Mouse (Mus musculus) G1E (cell line): ENCODE measurements around the gene Chrm2. TPM values are rescaled to one million over a fixed set of nuclear protein-coding genes. Genes with fewer than 3 reads are reported as not detected.

Source experiments
- ATAC-seq: 2 replicates; pipeline ENCODE4 v1.8.0; 2016; ENCODE audit warnings: mild to moderate bottlenecking; ENCODE audit not compliant: insufficient number of reproducible peaks, poor library complexity, low FRiP score, severe bottlenecking; ENCODE audit errors: extremely low read depth
- DNase-seq: peaks from one replicate; pipeline ENCODE4 v3.0.0; 2012; ENCODE audit warnings: low spot score
- H3K27me3 ChIP-seq: 2 replicates; pipeline ENCODE4 v1.6.1; 2012; ENCODE audit warnings: mild to moderate bottlenecking, low read length, inconsistent platforms; ENCODE audit not compliant: insufficient read depth
- H3K36me3 ChIP-seq: replicated peaks from 2 replicates; pipeline ENCODE3; 2012; ENCODE audit warnings: mild to moderate bottlenecking, inconsistent platforms
- H3K4me1 ChIP-seq: 2 replicates; pipeline ENCODE4 v1.6.1; 2012; ENCODE audit warnings: low read depth, low read length, inconsistent platforms, mixed read lengths; ENCODE audit not compliant: insufficient read depth
- H3K4me3 ChIP-seq: 2 replicates; pipeline ENCODE4 v1.5.1; 2012; ENCODE audit warnings: low read depth, mild to moderate bottlenecking, inconsistent platforms, low read length, moderate library complexity, mixed read lengths
- H3K9me3 ChIP-seq: replicated peaks from 2 replicates; pipeline ENCODE4 v1.6.1; 2012; ENCODE audit warnings: inconsistent platforms
- CTCF ChIP-seq: IDR thresholded peaks from 2 replicates; pipeline ENCODE4 v1.5.1; 2012; ENCODE audit warnings: low read depth, low read length, inconsistent platforms, mixed read lengths
- GATA1 ChIP-seq: IDR thresholded peaks from 2 replicates; pipeline ENCODE4 v1.6.1; 2012; ENCODE audit warnings: borderline replicate concordance, low read length, inconsistent platforms, mixed read lengths
- GATA2 ChIP-seq: IDR thresholded peaks from 2 replicates; pipeline ENCODE4 v1.6.1; 2012; ENCODE audit warnings: low read depth, low read length, inconsistent platforms, borderline replicate concordance
- POLR2AphosphoS5 ChIP-seq: IDR thresholded peaks from 2 replicates; pipeline ENCODE4 v1.6.1; 2012; ENCODE audit warnings: low read depth, low read length, inconsistent platforms; ENCODE audit not compliant: insufficient replicate concordance
- TAL1 ChIP-seq: conservative IDR thresholded peaks from 2 replicates; pipeline ENCODE4 v1.6.1; 2012; ENCODE audit warnings: low read depth, low read length, inconsistent platforms, mixed read lengths
- polyA plus RNA-seq: library from polyadenylated mRNA; stranded (reverse); fragments of >175 nt; gene quantifications from 2 replicates; pipeline ENCODE4 v1.2.3, GENCODE M21; 2012
- total RNA-seq, 2 experiments: library from RNA; stranded (forward) in 1 of 2; stranded (reverse) in 1 of 2; fragments of 200-1000 nt in 1 of 2; fragments of >200 nt in 1 of 2; fragmentation: Nextera tagmentation in 1 of 2; gene quantifications; 2 replicates each; pipeline ENCODE4 v1.2.3; 2014 to 2017

Gene Chrm2
- not detected in 2 replicates for total RNA-seq (2014; fragmentation: Nextera tagmentation)
- 0.06 and 0.11 TPM in 2 replicates for total RNA-seq (2017)
- not detected in 2 replicates for polyA plus RNA-seq

DNA sequence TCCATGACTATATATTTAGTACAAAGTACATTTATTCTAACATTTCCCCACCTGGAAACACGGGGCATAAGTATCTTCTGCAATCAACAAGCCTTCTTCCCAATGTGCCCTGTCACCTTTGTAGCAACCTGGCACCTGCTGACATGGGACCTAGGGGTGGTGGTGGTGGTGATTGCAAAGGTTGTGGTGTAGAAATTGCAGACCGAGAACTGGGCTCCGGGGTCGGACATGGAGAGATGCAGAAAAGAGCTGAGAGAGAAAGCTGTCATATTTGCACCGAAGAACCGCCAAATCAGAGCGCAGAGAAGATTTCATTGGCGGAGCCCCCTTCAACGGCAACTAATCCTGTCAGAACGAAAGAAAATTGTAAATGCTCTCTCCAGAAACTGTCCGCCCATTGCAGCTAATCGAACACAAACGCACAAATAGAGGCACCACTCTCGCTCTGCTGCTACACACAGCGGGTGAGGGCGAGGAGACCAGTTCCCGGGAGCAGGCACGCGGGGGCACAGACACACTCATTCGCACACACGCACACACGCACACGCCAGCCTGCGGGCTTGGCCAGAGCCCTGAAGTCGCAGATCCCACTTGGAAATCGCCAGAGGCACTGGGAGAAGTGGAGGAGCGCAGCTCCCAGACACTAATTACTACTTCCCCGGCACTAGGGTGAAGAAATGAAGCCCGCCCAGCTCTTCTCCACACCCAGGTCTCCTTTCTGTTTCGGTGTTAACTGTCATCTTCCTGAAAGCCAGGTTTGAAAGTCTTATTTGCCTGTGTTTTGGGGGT lies at the start of gene Chrm2:
Gene Chrm2, plus strand, starts transcription at position 473 of the 789 bp plus-strand sequence.
- Histone ChIP-seq H3K27me3 (no peaks in the 10 kb centered on the region), H3K4me1 (no peaks in the 10 kb centered on the region), H3K4me3 (no peak within 1 kb of the TSS), H3K36me3 (no peaks in the 10 kb centered on the region), H3K9me3 (peaks cover 8% of the 10 kb centered on the region)
- DNase-seq = no peak
- no peak for ATAC-seq
- TF ChIP-seq TAL1 (no peak), POLR2AphosphoS5 (no peak), GATA1 (no peak), GATA2 (no peak), CTCF (no peak)

GRCm38 (mm10) chr6:36373983-36374382 lies 13.9 kb upstream of the Chrm2 start:
- DNase-seq (no peak), ATAC-seq (no peak)
- no peaks in the 10 kb centered on the region for H3K27me3 ChIP-seq
- H3K4me1 ChIP-seq = no peaks in the 10 kb centered on the region
- TF ChIP-seq GATA2 = no peak
- no peak for TF ChIP-seq GATA1
- TF ChIP-seq CTCF = no peak
- TF ChIP-seq POLR2AphosphoS5 = no peak
- TF ChIP-seq TAL1 = no peak
- H3K4me3 ChIP-seq = no peak overlapping the region
- no peaks in the 10 kb centered on the region for H3K36me3 ChIP-seq
- H3K9me3 ChIP-seq = no peaks in the 10 kb centered on the region

GRCm38 (mm10) chr6:36377936-36378335 lies 9.9 kb upstream of the Chrm2 start:
- no peak overlapping the region for H3K4me3 ChIP-seq
- H3K4me1 ChIP-seq = no peaks in the 10 kb centered on the region
- H3K27me3 ChIP-seq = no peaks in the 10 kb centered on the region
- ATAC-seq (no peak), DNase-seq (no peak)
- H3K9me3 ChIP-seq = no peaks in the 10 kb centered on the region
- TF ChIP-seq POLR2AphosphoS5 = no peak
- TF ChIP-seq GATA2 = no peak
- no peak for TF ChIP-seq CTCF
- no peak for TF ChIP-seq GATA1
- TF ChIP-seq TAL1 = no peak
- H3K36me3 ChIP-seq = no peaks in the 10 kb centered on the region

DNA sequence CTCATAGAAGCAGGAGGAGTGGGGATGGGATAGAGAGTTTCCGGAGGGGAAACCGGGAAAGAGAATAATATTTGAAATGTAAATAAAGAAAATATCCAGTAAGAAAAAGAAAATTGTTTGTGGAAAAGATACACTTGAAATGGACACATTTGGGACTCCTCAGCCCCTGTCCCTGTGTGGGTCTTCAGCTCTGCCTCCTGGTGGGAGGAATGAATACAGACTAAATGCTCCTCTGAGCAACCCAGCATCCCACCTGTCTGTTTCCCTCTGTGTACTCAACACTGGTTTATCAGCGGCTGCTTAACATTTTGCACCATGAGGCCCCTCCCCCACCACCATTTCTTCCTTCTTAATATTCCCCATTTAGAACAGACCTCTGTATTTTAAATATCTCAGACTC lies 3.8 kb upstream of the Chrm2 start:
- H3K9me3 ChIP-seq = peaks cover 6% of the 10 kb centered on the region
- H3K27me3 ChIP-seq = no peaks in the 10 kb centered on the region
- H3K4me1 ChIP-seq = no peaks in the 10 kb centered on the region
- TF ChIP-seq POLR2AphosphoS5 (no peak), GATA2 (no peak), CTCF (no peak), GATA1 (no peak)
- DNase-seq (no peak), ATAC-seq (no peak)
- H3K36me3 ChIP-seq = no peaks in the 10 kb centered on the region
- no peak overlapping the region for H3K4me3 ChIP-seq

GRCm38 (mm10) chr6:36388401-36389259 lies 746 bp downstream of the Chrm2 start:
- Histone ChIP-seq H3K27me3 (no peaks in the 10 kb centered on the region), H3K36me3 (no peaks in the 10 kb centered on the region), H3K4me1 (no peaks in the 10 kb centered on the region), H3K4me3 (no peak overlapping the region), H3K9me3 (peaks cover 8% of the 10 kb centered on the region)
- TF ChIP-seq GATA1 (no peak), CTCF (no peak), TAL1 (no peak), POLR2AphosphoS5 (no peak), GATA2 (no peak)
- no peak for ATAC-seq
- no peak for DNase-seq

- no peaks in the 10 kb centered on the region for H3K4me1 ChIP-seq
- no peak for DNase-seq
- no peak for TF ChIP-seq TAL1
- TF ChIP-seq GATA2 = no peak
- no peak for TF ChIP-seq POLR2AphosphoS5
- no peak for TF ChIP-seq CTCF
- no peak for TF ChIP-seq GATA1
- H3K27me3 ChIP-seq = no peaks in the 10 kb centered on the region
- no peak for ATAC-seq
- no peaks in the 10 kb centered on the region for H3K36me3 ChIP-seq
- H3K4me3 ChIP-seq = no peak overlapping the region
- H3K9me3 ChIP-seq = peaks cover 8% of the 10 kb centered on the region
Observed at GRCm38 (mm10) chr6:36389260-36389965, 1.5 kb downstream of the Chrm2 start.
